Mouse (Mus musculus) spleen, adult 2 months (tissue): ENCODE results near the gene Kazn.

Source experiments
- CTCF ChIP-seq: fragments of 200-500 bp; IDR thresholded peaks from 2 replicates; pipeline ENCODE4 v1.5.1; 2011; ENCODE audit warnings: mild to moderate bottlenecking, inconsistent platforms; ENCODE audit not compliant: insufficient read depth, insufficient read length, insufficient replicate concordance; ENCODE audit errors: extremely low read depth
- POLR2A ChIP-seq: fragments of 200-500 bp; IDR thresholded peaks from 2 replicates; pipeline ENCODE4 v1.6.1; 2011; ENCODE audit warnings: low read depth, low read length, inconsistent platforms

GRCm38 (mm10) chr4:142215760-142216159, 23.4 kb downstream of the Kazn start:
- TF ChIP-seq POLR2A (no peak), CTCF (no peak)
